Mouse (Mus musculus) forelimb bud, embryonic 11.5 days (tissue): Measurements from ENCODE around the gene Kcnj3.
A peak's percentile ranks its signal among the peaks of the same experiment; 100 is the strongest.
"Not testable (repeated sequence)": the region's sequence is repeated elsewhere in the genome, so short reads cannot be mapped to it uniquely, and the experiment has no call there.

Source experiments
- DNase-seq: peaks from one replicate; pipeline ENCODE4 v3.0.0-alpha.2; 2012; ENCODE audit warnings: low read depth, low spot score

Kcnj3 gene

GRCm38 (mm10) chr2:55435721-55436260 lies at the start of gene Kcnj3:
Gene Kcnj3 (plus strand): TSS chr2:55435970.
- peak; percentile 12 for DNase-seq

- DNase-seq: no peak
Observed at GRCm38 (mm10) chr2:55390330-55390989, 45.3 kb upstream of the Kcnj3 start.

GRCm38 (mm10) chr2:55405307-55405706 lies 30.5 kb upstream of the Kcnj3 start:
- DNase-seq: no peak

GRCm38 (mm10) chr2:55427633-55428032 lies 8.1 kb upstream of the Kcnj3 start:
- DNase-seq: no peak

GRCm38 (mm10) chr2:55432104-55432503 lies 3.7 kb upstream of the Kcnj3 start:
- DNase-seq: no peak

- DNase-seq: no peak
Observed at GRCm38 (mm10) chr2:55436261-55437006, 664 bp downstream of the Kcnj3 start.

GRCm38 (mm10) chr2:55437007-55437949 lies 1.5 kb downstream of the Kcnj3 start:
- no peak for DNase-seq

- DNase-seq: no peak
Observed at GRCm38 (mm10) chr2:55437977-55438376, 2.2 kb downstream of the Kcnj3 start.

GRCm38 (mm10) chr2:55439211-55439610 lies 3.4 kb downstream of the Kcnj3 start:
- no peak for DNase-seq

GRCm38 (mm10) chr2:55442006-55442405 lies 6.2 kb downstream of the Kcnj3 start:
- DNase-seq: no peak

- DNase-seq: no peak
Observed at GRCm38 (mm10) chr2:55447298-55447697, 11.5 kb downstream of the Kcnj3 start.

- DNase-seq: no peak
Observed at GRCm38 (mm10) chr2:55450774-55451173, 15.0 kb downstream of the Kcnj3 start.

GRCm38 (mm10) chr2:55459195-55459594 lies 23.4 kb downstream of the Kcnj3 start:
- no peak for DNase-seq

GRCm38 (mm10) chr2:55469141-55469540 lies 33.4 kb downstream of the Kcnj3 start:
- no peak for DNase-seq

GRCm38 (mm10) chr2:55470006-55470405 lies 34.2 kb downstream of the Kcnj3 start:
- DNase-seq: no peak

GRCm38 (mm10) chr2:55479511-55479910 lies 43.7 kb downstream of the Kcnj3 start:
- DNase-seq: no peak

GRCm38 (mm10) chr2:55479933-55480601 lies 44.3 kb downstream of the Kcnj3 start:
- no peak for DNase-seq

- DNase-seq: no peak
Observed at GRCm38 (mm10) chr2:55480602-55480965, 44.8 kb downstream of the Kcnj3 start.

- not testable (repeated sequence) for DNase-seq
Observed at GRCm38 (mm10) chr2:55485500-55486129, 49.8 kb downstream of the Kcnj3 start.

GRCm38 (mm10) chr2:55503390-55504176 lies 67.8 kb downstream of the Kcnj3 start:
- peak; percentile 0 for DNase-seq
